Mouse (Mus musculus): ENCODE results near the gene Krtap14. TPM values are rescaled to one million over a fixed set of nuclear protein-coding genes. Genes with fewer than 3 reads are reported as not detected.

Gene Krtap14
- not detected in 2 replicates for polyA plus RNA-seq (2012; ENCODE audit: low replicate concordance)

DNA sequence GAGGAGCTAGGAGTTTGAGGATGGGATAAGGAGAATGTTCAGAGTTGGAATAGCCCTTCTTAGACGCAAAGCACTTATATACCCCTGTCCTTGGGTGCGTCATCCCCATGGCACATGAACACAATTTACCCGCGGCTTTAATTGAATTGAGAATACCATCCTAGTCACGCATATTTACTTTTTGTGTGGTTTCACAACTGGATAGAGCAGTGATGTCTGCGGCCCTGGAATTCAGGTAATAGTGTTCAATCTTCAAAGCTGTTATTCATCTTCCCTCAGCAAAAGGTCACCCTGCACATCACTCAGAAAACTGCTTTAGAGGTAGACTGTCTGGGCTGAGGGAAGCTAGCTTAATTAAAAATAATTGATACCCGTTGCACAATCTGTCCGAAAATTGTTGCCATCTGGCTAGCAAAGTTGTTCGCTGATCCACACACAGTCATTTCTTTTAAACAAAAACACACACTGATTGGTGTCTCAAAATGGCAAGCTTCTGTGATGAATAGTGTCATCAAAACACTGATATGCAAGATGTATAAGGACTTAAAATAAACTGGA, at the start of gene Krtap14:
Krtap14 (minus strand) TSS at position 51 of the 558 bp plus-strand sequence.

DNA sequence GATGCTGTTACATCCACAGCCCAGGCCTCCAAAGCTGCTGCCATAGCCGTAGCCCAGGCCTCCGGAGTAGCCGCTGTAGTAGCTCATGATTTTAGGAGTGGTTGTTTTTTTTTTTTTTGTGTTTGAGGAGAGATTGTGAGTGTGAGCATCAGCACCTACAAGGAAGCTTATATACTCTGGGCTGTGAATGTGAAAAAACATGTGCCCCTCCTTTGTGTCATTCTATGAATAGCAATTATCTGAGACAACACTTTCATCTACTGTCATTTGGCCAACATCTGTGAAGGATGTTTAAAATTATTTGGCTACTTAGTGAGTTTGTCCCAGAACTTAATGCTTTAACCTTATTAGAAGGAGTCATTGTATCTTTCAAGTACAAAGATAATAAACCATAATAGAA, 48.2 kb upstream of the Krtap14 start, which contains the start of gene Krtap19-2:
Krtap19-2 (minus strand) TSS at position 101 of the 400 bp plus-strand sequence.

DNA sequence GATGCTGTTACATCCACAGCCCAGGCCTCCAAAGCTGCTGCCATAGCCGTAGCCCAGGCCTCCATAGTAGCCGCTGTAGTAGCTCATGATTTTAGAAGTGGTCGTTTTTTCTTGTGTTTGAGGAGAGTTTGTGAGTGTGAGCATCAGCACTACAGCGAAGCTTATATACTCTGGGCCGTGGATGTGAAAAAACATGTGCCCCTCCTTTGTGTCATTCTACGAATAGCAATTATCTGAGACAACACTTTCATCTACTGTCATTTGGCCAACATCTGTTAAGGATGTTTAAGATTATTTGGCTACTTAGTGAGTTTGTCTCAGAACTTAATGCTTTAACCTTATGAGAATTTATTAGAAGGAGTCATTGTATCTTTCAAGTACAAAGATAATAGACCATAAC, 43.4 kb upstream of the Krtap14 start, which contains the start of gene Krtap19-1:
Krtap19-1 (minus strand) TSS at position 101 of the 400 bp plus-strand sequence.

DNA sequence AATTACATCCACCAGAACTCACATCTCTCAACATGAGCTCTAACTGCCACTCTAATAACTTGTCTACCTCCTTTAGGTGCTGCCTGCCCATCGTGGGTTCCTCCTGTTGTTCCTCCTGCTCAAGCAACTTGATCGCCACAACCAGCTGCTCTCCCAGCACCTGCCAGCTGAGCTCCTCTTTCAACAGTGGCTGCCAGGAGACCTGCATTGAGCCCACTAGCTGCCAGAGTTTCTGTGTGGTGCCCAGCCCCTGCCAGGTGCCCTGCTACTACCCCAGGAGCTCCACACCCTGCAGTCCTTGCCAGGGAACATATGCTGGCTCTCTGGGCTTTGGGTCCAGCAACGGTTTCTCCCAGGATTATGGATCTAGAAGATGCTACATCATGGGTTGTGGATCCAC, 5.9 kb downstream of the Krtap14 start, which contains the start of gene Krtap15:
Krtap15 (plus strand) TSS at position 150 of the 400 bp plus-strand sequence.

DNA sequence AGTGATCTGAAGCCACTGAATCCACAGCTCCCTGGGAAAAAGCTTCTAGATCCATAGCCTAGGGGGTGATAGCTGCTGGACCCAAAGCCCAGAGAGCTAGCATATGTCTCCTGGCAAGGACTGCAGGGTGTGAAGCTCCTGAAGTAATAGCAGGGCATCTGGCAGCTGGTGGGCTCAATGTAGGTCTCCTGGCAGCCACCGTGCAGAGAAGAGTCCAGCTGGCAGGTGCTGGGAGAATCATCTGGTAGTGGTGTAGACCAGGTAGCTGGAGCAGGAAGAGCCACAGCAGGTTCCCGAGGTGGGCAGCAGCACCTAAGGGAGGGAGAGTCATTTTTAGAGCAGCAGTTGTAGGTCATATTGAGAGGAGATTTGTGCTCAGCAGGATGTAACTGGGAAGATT, 14.1 kb downstream of the Krtap14 start, which contains the start of gene Gm20741:
Gm20741 (minus strand) TSS at position 394 of the 400 bp plus-strand sequence.

DNA sequence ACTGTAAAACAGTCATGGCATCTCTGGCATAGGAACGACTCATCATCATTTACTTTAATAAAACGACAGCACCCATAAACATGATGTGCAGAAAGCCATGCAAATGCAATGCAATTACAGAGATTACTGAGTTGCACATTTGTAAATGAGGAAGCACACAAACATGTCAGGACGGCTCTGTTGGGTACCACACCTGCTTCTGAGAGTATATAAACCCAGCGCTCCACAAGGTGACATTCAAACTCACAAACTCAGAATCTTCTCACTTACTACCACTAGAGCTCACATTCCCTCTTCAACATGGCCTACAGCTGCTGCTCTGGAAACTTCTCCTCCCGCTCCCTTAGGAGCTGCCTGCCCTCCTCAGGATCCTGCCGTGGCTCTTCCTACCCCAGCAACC, 48.3 kb downstream of the Krtap14 start, which contains the start of gene Gm5965:
Gm5965 (plus strand) TSS at position 301 of the 400 bp plus-strand sequence.

DNA sequence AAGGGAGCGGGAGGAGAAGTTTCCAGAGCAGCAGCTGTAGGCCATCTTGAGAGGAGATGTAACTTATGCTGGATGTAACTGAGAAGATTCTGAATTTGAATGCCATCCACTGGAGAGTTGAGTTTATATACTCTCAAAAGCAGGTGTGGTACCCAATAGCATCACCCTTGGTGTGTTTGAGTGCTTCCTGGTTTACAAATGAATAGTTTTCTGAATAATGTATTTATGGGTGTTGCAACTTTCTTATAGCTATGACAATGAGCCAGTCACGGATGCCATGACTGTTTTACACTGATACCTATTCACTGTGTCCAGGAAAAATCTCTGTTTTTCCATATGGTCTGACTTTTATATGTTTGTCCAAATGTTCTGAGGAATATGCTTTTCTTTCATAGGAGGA, 51.8 kb downstream of the Krtap14 start, which contains the start of gene 2310057N15Rik:
2310057N15Rik (minus strand) TSS at position 101 of the 400 bp plus-strand sequence.

Other genes with a start within 250 kb of the Krtap14 start
- not detected in 2 replicates for gene Krtap24-1, start 213.9 kb downstream of the Krtap14 start, polyA plus RNA-seq (2012; ENCODE audit: low replicate concordance)
- gene 2310079G19Rik, start 198.5 kb downstream of the Krtap14 start, polyA plus RNA-seq (2012; ENCODE audit: low replicate concordance), result not detected in 2 replicates
- not detected in 2 replicates for gene Krtap26-1, start 178.3 kb downstream of the Krtap14 start, polyA plus RNA-seq (2012; ENCODE audit: low replicate concordance)
- not detected in 2 replicates for gene Krtap27-1, start 154.5 kb downstream of the Krtap14 start, polyA plus RNA-seq (2012; ENCODE audit: low replicate concordance)
- gene 2310061N02Rik, start 118.2 kb downstream of the Krtap14 start, polyA plus RNA-seq (2012; ENCODE audit: low replicate concordance), result not detected in 2 replicates
- gene Krtap13-1, start 97.3 kb downstream of the Krtap14 start, polyA plus RNA-seq (2012; ENCODE audit: low replicate concordance), result not detected in 2 replicates
- gene Krtap13, start 74.5 kb downstream of the Krtap14 start, polyA plus RNA-seq (2012; ENCODE audit: low replicate concordance), result not detected in 2 replicates
- not detected in 2 replicates for gene 2310034C09Rik, start 67.3 kb downstream of the Krtap14 start, polyA plus RNA-seq (2012; ENCODE audit: low replicate concordance)
- not detected in 2 replicates for gene 2310057N15Rik, start 51.9 kb downstream of the Krtap14 start, polyA plus RNA-seq (2012; ENCODE audit: low replicate concordance)
- gene Gm5965, start 48.2 kb downstream of the Krtap14 start, polyA plus RNA-seq (2012; ENCODE audit: low replicate concordance), result not detected in 2 replicates
- not detected in 2 replicates for gene Gm20741, start 13.9 kb downstream of the Krtap14 start, polyA plus RNA-seq (2012; ENCODE audit: low replicate concordance)
- not detected in 2 replicates for gene Krtap15, start 5.9 kb downstream of the Krtap14 start, polyA plus RNA-seq (2012; ENCODE audit: low replicate concordance)
- gene Krtap19-1, start 43.3 kb upstream of the Krtap14 start, polyA plus RNA-seq (2012; ENCODE audit: low replicate concordance), result not detected in 2 replicates
- gene Krtap19-2, start 48.1 kb upstream of the Krtap14 start, polyA plus RNA-seq (2012; ENCODE audit: low replicate concordance), result not detected in 2 replicates
- gene Krtap19-3, start 51.9 kb upstream of the Krtap14 start, polyA plus RNA-seq (2012; ENCODE audit: low replicate concordance), result not detected in 2 replicates
- gene Krtap19-4, start 58.9 kb upstream of the Krtap14 start, polyA plus RNA-seq (2012; ENCODE audit: low replicate concordance), result not detected in 2 replicates
- not detected in 2 replicates for gene Krtap19-5, start 70.3 kb upstream of the Krtap14 start, polyA plus RNA-seq (2012; ENCODE audit: low replicate concordance)
- not detected in 2 replicates for gene Krtap19-9b, start 106.1 kb upstream of the Krtap14 start, polyA plus RNA-seq (2012; ENCODE audit: low replicate concordance)
- gene Krtap16-3, start 136.7 kb upstream of the Krtap14 start, polyA plus RNA-seq (2012; ENCODE audit: low replicate concordance), result not detected in 2 replicates
- not detected in 2 replicates for gene Krtap22-2, start 184.6 kb upstream of the Krtap14 start, polyA plus RNA-seq (2012; ENCODE audit: low replicate concordance)
- not detected in 2 replicates for gene Gm10229, start 189.1 kb upstream of the Krtap14 start, polyA plus RNA-seq (2012; ENCODE audit: low replicate concordance)
- not detected in 2 replicates for gene Krtap6-1, start 205.6 kb upstream of the Krtap14 start, polyA plus RNA-seq (2012; ENCODE audit: low replicate concordance)
- gene Gm10228, start 215.3 kb upstream of the Krtap14 start, polyA plus RNA-seq (2012; ENCODE audit: low replicate concordance), result not detected in 2 replicates
- not detected in 2 replicates for gene Krtap6-5, start 221.7 kb upstream of the Krtap14 start, polyA plus RNA-seq (2012; ENCODE audit: low replicate concordance)
- gene 1110025L11Rik, start 237.9 kb upstream of the Krtap14 start, polyA plus RNA-seq (2012; ENCODE audit: low replicate concordance), result not detected in 2 replicates